Mouse (Mus musculus) neutrophil, adult 5-6 weeks (primary cell): ENCODE measurements around the gene Lrrk1. TPM values are rescaled to one million over a fixed set of nuclear protein-coding genes. Genes with fewer than 3 reads are reported as not detected.

Experiments
- ATAC-seq: fragments of 151-379, 151-347 bp; 2 replicates; pipeline ENCODE4 v1.8.0; 2017; ENCODE audit warnings: mild to moderate bottlenecking, moderate TSS enrichment; ENCODE audit not compliant: insufficient number of reproducible peaks, poor library complexity, low FRiP score, severe bottlenecking; ENCODE audit errors: extremely low read depth
- total RNA-seq: library from RNA; stranded (forward); fragments of 200-1000 nt; gene quantifications from 2 replicates; pipeline ENCODE4 v1.2.3, GENCODE M21; 2017

Gene Lrrk1
- total RNA-seq, 1 experiment from 2014 or later, result 24.3 TPM

- no peak for ATAC-seq
Observed at GRCm38 (mm10) chr7:66346959-66347663, 41.0 kb downstream of the Lrrk1 start.

GRCm38 (mm10) chr7:66343307-66343706 is 44.8 kb downstream of the Lrrk1 start:
- no peak for ATAC-seq

- ATAC-seq, result no peak
Observed at GRCm38 (mm10) chr7:66342831-66343230, 45.3 kb downstream of the Lrrk1 start.

- peak; percentile 31; the same call in 1 of the 2 replicates for ATAC-seq
Observed at GRCm38 (mm10) chr7:66342323-66342722, 45.8 kb downstream of the Lrrk1 start.

GRCm38 (mm10) chr7:66340044-66340443 is 48.1 kb downstream of the Lrrk1 start:
- ATAC-seq, result no peak

- ATAC-seq, result no peak
Observed at GRCm38 (mm10) chr7:66339625-66340024, 48.5 kb downstream of the Lrrk1 start.

DNA sequence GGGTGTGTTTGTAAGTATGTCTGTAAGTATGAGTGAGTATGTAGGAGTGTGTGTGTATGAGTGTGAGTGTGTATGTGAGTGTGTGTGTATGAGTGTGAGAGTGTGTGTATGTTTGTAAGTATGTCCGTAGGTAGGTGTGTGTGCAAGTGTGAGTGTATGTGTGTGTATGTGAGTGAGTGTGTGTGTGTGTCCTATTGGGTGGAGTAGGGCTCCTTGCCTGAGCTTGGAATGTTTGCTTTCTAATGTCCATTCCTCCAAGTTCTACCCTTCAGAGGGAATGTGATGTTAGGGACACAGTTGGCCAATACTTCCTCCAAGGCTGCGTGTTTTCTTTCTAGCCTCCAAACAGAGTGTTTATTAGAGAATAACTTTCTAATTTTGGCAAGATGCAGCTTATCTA is 51.2 kb downstream of the Lrrk1 start:
- ATAC-seq, result no peak

GRCm38 (mm10) chr7:66333906-66334500 is 54.1 kb downstream of the Lrrk1 start:
- no peak for ATAC-seq

DNA sequence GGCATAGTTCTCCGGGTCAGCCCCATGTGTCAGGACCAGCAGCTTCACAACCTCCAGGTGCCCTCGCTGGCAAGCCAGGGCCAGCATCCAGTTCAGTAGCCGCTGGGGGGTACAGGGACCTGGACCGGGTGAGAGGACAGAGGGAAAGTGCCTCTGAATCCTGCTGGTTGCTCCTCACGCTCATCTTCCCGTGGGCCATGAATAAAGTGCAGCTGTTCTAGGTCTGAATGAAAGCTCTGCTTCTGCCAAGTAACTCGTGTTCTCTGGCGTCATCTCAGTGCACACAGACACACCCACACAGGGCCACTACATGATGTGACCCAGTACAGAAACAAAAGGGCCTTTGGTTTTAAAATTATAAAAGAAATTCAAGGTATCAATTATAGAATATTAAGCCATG is 55.8 kb downstream of the Lrrk1 start:
- ATAC-seq, result no peak

DNA sequence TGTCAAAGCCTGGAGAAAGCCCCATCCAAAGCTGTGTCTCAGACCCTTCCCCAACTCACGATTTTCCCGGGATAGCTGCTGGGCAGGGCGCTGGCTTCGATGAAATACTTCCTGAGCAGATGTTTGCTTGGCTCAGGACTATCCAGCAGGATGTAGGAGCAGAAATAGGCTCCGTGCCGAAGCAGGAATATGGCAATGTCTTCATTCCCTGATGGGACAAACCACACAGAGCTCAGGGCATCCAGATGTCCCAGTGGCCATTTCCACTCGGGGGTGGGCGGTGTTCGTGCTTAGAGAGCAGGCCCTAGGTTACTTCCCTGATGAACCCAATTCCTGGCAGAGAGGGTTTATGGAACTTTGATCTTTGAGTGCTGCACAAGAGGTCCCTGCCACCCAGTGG is 57.5 kb downstream of the Lrrk1 start:
- ATAC-seq, result no peak

GRCm38 (mm10) chr7:66327516-66327915 is 60.6 kb downstream of the Lrrk1 start:
- no peak for ATAC-seq

- ATAC-seq, result no peak
Observed at GRCm38 (mm10) chr7:66325419-66326053, 62.6 kb downstream of the Lrrk1 start.

DNA sequence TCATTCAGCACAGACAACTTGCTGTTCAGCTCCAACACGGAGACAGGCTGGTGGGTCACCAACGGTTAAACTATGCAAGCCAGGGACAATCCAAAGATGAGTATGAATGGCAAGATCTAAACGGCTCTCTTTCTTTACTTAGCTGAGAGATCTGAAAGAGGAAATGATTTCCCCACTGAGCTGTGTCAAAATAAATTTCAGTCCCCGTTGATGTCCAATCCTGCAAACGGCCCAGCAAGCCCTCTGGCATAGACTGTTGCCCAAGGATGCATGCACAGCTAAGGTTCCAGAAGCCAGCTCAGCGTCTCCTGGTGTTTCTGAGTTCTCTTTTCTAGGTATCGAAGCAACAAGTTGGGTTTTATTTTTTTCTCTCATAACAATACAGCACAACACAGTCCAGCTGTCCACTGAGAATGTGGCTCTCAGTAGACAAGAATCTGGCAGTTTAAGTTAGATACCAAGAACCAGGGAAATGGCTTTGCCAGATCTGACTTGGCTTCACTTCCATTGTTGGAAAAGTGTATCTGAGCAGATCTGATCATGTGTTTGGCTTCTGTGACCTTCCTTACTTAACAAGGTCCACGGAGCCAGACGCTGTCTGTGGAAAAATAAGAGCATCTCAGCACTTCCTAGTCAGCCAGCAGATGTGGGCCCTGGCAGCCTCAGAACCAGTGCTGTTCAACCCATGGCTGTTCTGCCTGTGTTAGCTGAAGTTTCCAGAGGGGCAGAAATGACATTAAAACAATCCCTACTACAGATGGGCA is 64.7 kb downstream of the Lrrk1 start:
- ATAC-seq, result no peak

- no peak for ATAC-seq
Observed at GRCm38 (mm10) chr7:66320996-66321395, 67.2 kb downstream of the Lrrk1 start.

- ATAC-seq, result no peak
Observed at GRCm38 (mm10) chr7:66318147-66318546, 70.0 kb downstream of the Lrrk1 start.

GRCm38 (mm10) chr7:66310670-66311656 is 77.2 kb downstream of the Lrrk1 start:
- ATAC-seq, result no peak

GRCm38 (mm10) chr7:66309950-66310669 is 78.0 kb downstream of the Lrrk1 start:
- peak; percentile 66; the same call in 1 of the 2 replicates for ATAC-seq
